Mouse (Mus musculus) liver, embryonic 14.5 days (tissue): ENCODE data around the gene Klhl10.

Source experiments
- CTCF ChIP-seq: IDR thresholded peaks from 2 replicates; pipeline ENCODE4 v1.5.1; 2016; ENCODE audit warnings: antibody characterized with exemption, low read depth, control low read depth
- EP300 ChIP-seq: IDR thresholded peaks from 2 replicates; pipeline ENCODE4 v1.6.1; 2016; ENCODE audit warnings: antibody characterized with exemption, low read depth

DNA sequence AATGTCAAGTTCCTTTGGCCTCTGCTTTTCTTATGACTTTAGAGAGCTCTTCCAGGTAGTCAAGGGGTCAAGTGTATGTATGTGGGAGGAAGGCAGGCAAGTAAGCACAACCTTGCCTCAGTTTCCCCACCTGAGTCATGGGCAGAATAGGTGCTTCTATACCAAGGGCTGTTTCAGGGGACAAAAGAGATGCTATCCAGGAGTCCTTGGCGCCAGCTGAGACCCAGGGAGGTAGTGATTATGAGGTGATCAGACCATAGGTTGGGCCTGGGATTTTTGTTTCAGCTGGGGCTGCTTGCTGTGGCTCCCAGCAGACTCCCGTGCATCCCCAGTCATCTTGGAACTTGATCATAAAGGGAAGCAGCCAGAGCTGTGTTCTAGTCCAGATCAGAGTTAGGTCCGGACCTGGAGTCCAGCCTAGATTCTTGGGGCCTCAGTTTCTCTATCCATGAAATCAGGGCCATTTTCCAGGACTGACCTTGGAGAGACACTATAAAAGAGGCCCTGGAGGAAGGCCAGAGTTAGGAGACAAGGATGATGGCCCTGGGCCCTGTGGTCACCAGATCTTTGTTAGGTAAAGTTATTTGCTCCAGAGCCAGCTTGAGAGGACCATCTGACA is 37.2 kb upstream of the Klhl10 start:
- no peak for TF ChIP-seq CTCF
- no peak for TF ChIP-seq EP300
